Mouse (Mus musculus) liver, postnatal 0 days (tissue): ENCODE data around the gene Shisa9. TPM values are rescaled to one million over a fixed set of nuclear protein-coding genes. Genes with fewer than 3 reads are reported as not detected.
A peak's percentile ranks its signal among the peaks of the same experiment; 100 is the strongest.

Source experiments
- ATAC-seq: fragments of 200-750 bp; cut with Nextera tagmentation; 2 replicates; pipeline ENCODE4 v1.8.0; 2017; ENCODE audit warnings: mild to moderate bottlenecking, moderate library complexity
- DNase-seq: peaks from one replicate; pipeline ENCODE4 v3.0.0-alpha.2; 2016
- H3K27ac ChIP-seq: fragments of 300-500 bp; sonication (generic); 2 replicates; pipeline ENCODE4 v1.5.1; 2014; ENCODE audit warnings: antibody characterized with exemption, moderate library complexity, mild to moderate bottlenecking, low read depth
- H3K27me3 ChIP-seq: fragments of 300-500 bp; sonication (generic); 2 replicates; pipeline ENCODE4 v1.6.1; 2014; ENCODE audit warnings: low read length, control low read depth, mixed read lengths; ENCODE audit not compliant: insufficient read depth
- H3K36me3 ChIP-seq: fragments of 300-500 bp; sonication (generic); replicated peaks from 2 replicates; pipeline ENCODE4 v1.6.1; 2014; ENCODE audit warnings: mild to moderate bottlenecking, control low read depth, low read length, moderate library complexity, mixed read lengths; ENCODE audit not compliant: insufficient read depth
- H3K4me1 ChIP-seq: fragments of 300-500 bp; sonication (generic); 2 replicates; pipeline ENCODE4 v1.6.1; 2014; ENCODE audit warnings: antibody characterized with exemption, mild to moderate bottlenecking, control low read depth; ENCODE audit not compliant: insufficient read depth
- H3K4me2 ChIP-seq: fragments of 300-500 bp; sonication (generic); 2 replicates; pipeline ENCODE4 v1.6.1; 2014; ENCODE audit warnings: low read depth, mild to moderate bottlenecking, low read length, moderate library complexity, mixed read lengths
- H3K4me3 ChIP-seq: fragments of 300-500 bp; sonication (generic); 2 replicates; pipeline ENCODE4 v1.5.1; 2014; ENCODE audit warnings: low read depth, low read length
- H3K9ac ChIP-seq: fragments of 300-500 bp; sonication (generic); replicated peaks from 2 replicates; pipeline ENCODE4 v1.6.1; 2014; ENCODE audit warnings: mild to moderate bottlenecking, moderate library complexity
- H3K9me3 ChIP-seq: fragments of 300-500 bp; sonication (generic); 2 replicates; pipeline ENCODE4 v1.6.1; 2016; ENCODE audit warnings: mild to moderate bottlenecking, control low read depth, low read length, mixed read lengths
- CTCF ChIP-seq: sonication (generic); IDR thresholded peaks from 2 replicates; pipeline ENCODE4 v1.5.1; 2016; ENCODE audit warnings: antibody characterized with exemption, low read depth
- EP300 ChIP-seq: IDR thresholded peaks from 2 replicates; pipeline ENCODE4 v1.6.1; 2016; ENCODE audit warnings: antibody characterized with exemption, low read depth, mild to moderate bottlenecking
- WGBS: fragments of 180-500 bp; shearing (Covaris S2); extraction: QIAGEN DNeasy Blood & Tissue Kit; methylation state at CpG from one replicate; pipeline ENCODE4 v1.1.7; 2014; ENCODE audit not compliant: insufficient replicate concordance; 5-methylcytosine and 5-hydroxymethylcytosine counted together
- polyA plus RNA-seq: library from polyadenylated mRNA; unstranded; fragments of >200 nt; fragmentation: Nextera tagmentation; extraction: Ambion mirVana; gene quantifications from 2 replicates; pipeline ENCODE4 v1.2.1, GENCODE M21; 2015

The Shisa9 gene
- polyA plus RNA-seq, 1 experiment from 2014 or later, result 0.45 TPM

DNA sequence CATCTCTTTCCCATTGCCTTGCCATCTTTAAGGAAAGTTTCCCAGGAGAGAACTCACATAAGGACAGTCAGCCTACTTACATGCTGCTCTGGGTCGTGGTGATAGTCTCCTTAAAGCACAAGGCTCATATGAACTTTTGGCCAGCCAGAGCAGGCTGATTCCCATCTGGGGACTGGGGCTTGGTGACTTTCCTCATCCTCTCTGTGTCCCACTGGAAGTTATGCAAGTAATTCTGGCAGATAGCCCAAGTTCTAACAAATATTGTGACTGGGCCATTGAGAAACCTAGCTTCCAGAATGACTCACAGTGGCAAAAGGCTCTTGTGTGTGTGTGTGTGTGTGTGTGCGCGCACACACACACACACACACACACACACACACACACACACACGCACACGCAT is 130.5 kb downstream of the Shisa9 start:
- Histone ChIP-seq H3K9ac (no peak overlapping the region), H3K4me2 (no peak overlapping the region), H3K36me3 (no peaks in the 10 kb centered on the region), H3K4me1 (no peaks in the 10 kb centered on the region), H3K27ac (no peak overlapping the region), H3K9me3 (no peaks in the 10 kb centered on the region), H3K4me3 (no peak overlapping the region), H3K27me3 (no peaks in the 10 kb centered on the region)
- 71% methylated on average over 5 of the region's 5 CpGs for WGBS
- DNase-seq, result no peak
- no peak for TF ChIP-seq EP300
- TF ChIP-seq CTCF, result no peak
- ATAC-seq, result peak; percentile 70

DNA sequence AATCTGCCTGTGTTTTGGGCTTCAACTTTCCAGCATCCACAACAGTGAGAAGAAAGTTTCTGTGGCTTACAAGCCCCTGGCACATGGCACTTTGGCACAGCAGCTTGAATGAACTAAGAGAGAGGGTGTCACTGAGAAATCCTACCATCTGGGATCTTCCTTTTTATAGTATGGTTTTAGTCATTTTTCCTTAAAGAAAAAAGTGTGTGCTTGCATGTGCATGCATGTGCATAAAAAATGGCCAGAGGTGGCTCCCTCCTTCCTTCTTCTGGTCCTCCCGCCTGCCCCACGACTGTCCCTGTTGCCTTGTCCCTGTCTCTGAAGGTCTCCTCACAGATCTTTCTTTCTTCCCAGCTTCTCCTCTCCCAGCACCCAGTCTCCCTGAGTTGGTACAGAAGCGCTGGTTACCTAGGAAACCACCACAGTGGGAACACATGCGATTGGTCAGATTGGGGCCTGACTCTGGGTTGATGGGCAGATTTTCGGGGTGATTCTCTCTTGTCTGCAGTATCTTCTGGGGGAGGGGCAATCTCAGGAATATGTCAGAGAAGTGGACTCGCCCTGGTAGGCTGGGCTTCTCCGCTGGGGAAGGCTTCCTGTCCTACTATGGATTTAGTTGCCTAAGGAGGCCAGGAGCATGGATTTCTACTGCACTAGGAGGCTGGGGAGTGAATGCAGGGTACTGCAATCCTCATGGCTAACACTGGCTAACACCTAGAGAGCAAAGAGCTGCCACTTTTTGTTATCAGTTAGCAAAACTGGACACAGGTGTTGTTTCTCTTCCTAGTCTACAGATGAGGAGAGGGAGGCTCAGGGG is 131.3 kb downstream of the Shisa9 start:
- H3K27ac ChIP-seq, result no peak overlapping the region
- H3K36me3 ChIP-seq, result no peaks in the 10 kb centered on the region
- no peak overlapping the region for H3K4me2 ChIP-seq
- ATAC-seq (no peak), DNase-seq (no peak)
- no peak overlapping the region for H3K9ac ChIP-seq
- H3K27me3 ChIP-seq, result no peaks in the 10 kb centered on the region
- H3K9me3 ChIP-seq, result no peaks in the 10 kb centered on the region
- no peak overlapping the region for H3K4me3 ChIP-seq
- WGBS, result 61% methylated on average over 7 of the region's 7 CpGs
- no peaks in the 10 kb centered on the region for H3K4me1 ChIP-seq
- TF ChIP-seq EP300, result no peak
- TF ChIP-seq CTCF, result no peak

DNA sequence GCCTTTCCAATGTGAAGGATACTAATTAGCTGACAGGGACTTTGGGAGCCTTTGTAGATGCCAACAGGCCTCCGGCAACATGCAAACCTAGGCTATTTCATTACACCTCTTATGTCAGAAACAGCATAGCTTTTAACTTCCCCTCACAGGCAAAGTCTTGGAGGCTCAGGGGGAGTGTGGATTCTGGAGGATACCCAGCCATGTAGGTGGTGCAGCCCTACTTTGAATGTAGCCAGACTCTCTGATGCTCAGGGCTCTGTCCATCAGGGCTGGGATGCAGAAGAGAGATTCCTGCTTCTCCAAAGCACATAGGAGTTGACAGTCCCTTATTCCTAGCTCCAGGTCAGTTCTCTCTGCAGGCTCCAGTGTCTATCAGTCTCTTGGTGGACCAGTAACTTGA is 133.0 kb downstream of the Shisa9 start:
- WGBS, result 89% methylated on average over 1 of the region's 1 CpGs
- no peak for TF ChIP-seq CTCF
- no peak for TF ChIP-seq EP300
- Histone ChIP-seq H3K4me1 (no peaks in the 10 kb centered on the region), H3K9me3 (no peaks in the 10 kb centered on the region), H3K27ac (no peak overlapping the region), H3K36me3 (no peaks in the 10 kb centered on the region), H3K4me2 (no peak overlapping the region), H3K27me3 (no peaks in the 10 kb centered on the region), H3K9ac (no peak overlapping the region), H3K4me3 (no peak overlapping the region)
- DNase-seq, result no peak
- no peak for ATAC-seq

DNA sequence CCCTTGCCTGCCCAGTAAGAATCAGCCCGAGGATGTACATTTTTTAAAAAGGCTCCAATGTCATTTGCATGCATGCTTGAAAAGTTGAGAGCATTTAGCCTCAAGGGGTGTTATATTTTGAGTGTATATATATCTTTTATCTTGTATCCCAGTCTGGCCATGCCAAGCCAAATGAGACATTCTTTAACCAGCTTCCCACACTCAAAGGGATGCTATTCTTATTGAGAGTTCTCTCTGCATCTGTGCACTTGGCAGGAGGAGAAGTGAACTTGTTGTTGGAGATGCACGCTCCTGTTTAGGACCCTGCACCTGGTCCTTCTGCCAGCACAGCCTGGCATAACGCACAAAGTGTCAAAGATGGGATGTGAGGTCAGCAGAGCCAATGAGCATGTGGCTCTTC is 135.6 kb downstream of the Shisa9 start:
- no peak for DNase-seq
- ATAC-seq, result no peak
- no peak for TF ChIP-seq EP300
- no peak for TF ChIP-seq CTCF
- Histone ChIP-seq H3K9me3 (no peaks in the 10 kb centered on the region), H3K36me3 (no peaks in the 10 kb centered on the region), H3K27me3 (no peaks in the 10 kb centered on the region), H3K4me1 (no peaks in the 10 kb centered on the region), H3K4me2 (no peak overlapping the region), H3K4me3 (no peak overlapping the region), H3K9ac (no peak overlapping the region), H3K27ac (no peak overlapping the region)
- 72% methylated on average over 3 of the region's 3 CpGs for WGBS

DNA sequence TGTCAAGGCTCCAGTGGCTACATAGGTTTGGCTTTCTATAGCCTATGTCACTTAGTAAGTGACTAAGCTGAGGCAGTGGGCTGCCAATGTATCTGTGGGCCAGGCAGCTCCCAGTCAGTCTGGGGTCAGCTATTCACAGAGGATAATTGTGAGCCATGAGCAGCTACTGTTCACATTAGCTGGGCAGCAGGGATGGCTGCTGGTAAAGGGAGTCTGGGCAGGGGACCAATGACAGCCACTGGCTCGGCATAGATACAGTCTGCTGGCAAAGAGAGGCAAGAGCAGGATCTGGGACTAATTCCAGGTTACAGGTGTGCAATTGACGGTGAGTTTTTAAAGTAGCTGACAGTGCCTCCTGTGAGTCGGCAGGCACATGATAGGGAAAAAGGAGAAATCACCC is 145.9 kb downstream of the Shisa9 start:
- 78% methylated on average over 3 of the region's 3 CpGs for WGBS
- H3K36me3 ChIP-seq, result no peaks in the 10 kb centered on the region
- H3K4me1 ChIP-seq, result no peaks in the 10 kb centered on the region
- TF ChIP-seq CTCF (no peak), EP300 (no peak)
- DNase-seq (no peak), ATAC-seq (no peak)
- no peaks in the 10 kb centered on the region for H3K27me3 ChIP-seq
- H3K4me2 ChIP-seq, result no peak overlapping the region
- no peak overlapping the region for H3K4me3 ChIP-seq
- H3K9me3 ChIP-seq, result no peaks in the 10 kb centered on the region
- no peak overlapping the region for H3K9ac ChIP-seq
- H3K27ac ChIP-seq, result no peak overlapping the region

DNA sequence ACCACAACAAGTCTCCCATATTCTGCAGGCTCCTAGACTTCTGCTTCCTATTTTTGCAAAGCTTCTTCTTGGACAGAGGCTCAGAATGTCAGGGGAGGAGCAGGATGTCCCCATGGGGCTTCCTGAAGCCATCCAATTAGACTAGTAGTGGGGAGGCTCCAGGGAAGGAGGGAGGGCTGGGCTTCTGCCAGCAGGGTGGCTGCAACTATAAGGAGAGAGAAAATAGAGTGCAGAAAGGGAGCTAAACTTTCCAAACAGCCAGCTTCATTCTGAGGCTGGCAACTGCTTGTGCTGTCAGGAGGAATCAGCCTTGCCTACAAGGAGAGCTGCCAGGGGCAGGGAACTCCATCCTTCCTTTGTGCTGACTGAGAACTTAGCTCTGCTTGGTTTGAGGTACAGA is 162.8 kb downstream of the Shisa9 start:
- H3K27ac ChIP-seq, result no peak overlapping the region
- no peak overlapping the region for H3K4me2 ChIP-seq
- no peak for ATAC-seq
- H3K4me3 ChIP-seq, result no peak overlapping the region
- H3K9ac ChIP-seq, result no peak overlapping the region
- no peaks in the 10 kb centered on the region for H3K4me1 ChIP-seq
- H3K36me3 ChIP-seq, result no peaks in the 10 kb centered on the region
- no peak for DNase-seq
- TF ChIP-seq CTCF (no peak), EP300 (no peak)
- no peaks in the 10 kb centered on the region for H3K27me3 ChIP-seq
- no peaks in the 10 kb centered on the region for H3K9me3 ChIP-seq

DNA sequence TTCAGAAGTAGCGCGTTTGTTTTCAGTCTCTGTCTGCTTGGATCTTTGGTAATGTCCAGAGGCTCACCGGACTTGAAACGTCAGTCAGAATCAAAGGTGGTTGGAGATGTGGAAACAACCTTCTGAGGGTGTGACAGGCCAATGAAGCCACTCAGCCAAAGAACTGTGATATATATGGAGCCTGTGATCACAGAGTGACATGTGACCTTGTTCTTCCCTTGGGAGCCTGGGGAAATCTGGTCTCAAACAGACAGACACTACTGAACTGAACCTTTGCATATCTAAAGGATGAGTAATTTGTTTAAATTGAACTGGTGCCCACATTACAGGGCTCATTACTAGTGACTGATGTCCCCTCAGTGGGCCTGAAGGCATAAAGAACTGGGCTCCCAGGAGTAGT is 168.1 kb downstream of the Shisa9 start:
- H3K27me3 ChIP-seq, result no peaks in the 10 kb centered on the region
- 73% methylated on average over 4 of the region's 4 CpGs for WGBS
- H3K4me2 ChIP-seq, result no peak overlapping the region
- no peak overlapping the region for H3K4me3 ChIP-seq
- no peak for TF ChIP-seq EP300
- TF ChIP-seq CTCF, result no peak
- no peaks in the 10 kb centered on the region for H3K36me3 ChIP-seq
- no peak overlapping the region for H3K9ac ChIP-seq
- no peaks in the 10 kb centered on the region for H3K4me1 ChIP-seq
- no peak for ATAC-seq
- H3K27ac ChIP-seq, result no peak overlapping the region
- no peak for DNase-seq
- no peaks in the 10 kb centered on the region for H3K9me3 ChIP-seq
